Mouse (Mus musculus) olfactory bulb, adult 2 months (tissue): Measurements from ENCODE around the gene Slc7a7.

Source experiments
- CTCF ChIP-seq: fragments of 200-500 bp; IDR thresholded peaks from 2 replicates; pipeline ENCODE4 v1.5.1; 2012; ENCODE audit warnings: low read depth, mild to moderate bottlenecking, low read length, moderate library complexity; ENCODE audit not compliant: insufficient read depth
- POLR2A ChIP-seq: fragments of 200-500 bp; IDR thresholded peaks from 2 replicates; pipeline ENCODE4 v1.6.1; 2012; ENCODE audit warnings: mild to moderate bottlenecking, low read depth, low read length, moderate library complexity; ENCODE audit not compliant: insufficient read depth

GRCm38 (mm10) chr14:54409980-54410810, 7.4 kb downstream of the Slc7a7 start:
- TF ChIP-seq POLR2A = no peak
- no peak for TF ChIP-seq CTCF
